Mouse (Mus musculus) forebrain, postnatal 0 days (tissue): Measurements from ENCODE around the gene Gpc4. TPM values are rescaled to one million over a fixed set of nuclear protein-coding genes. Genes with fewer than 3 reads are reported as not detected.

Experiments used
- ATAC-seq: fragments of 200-750 bp; cut with Nextera tagmentation; 2 replicates; pipeline ENCODE4 v1.8.0; 2017; ENCODE audit warnings: mild to moderate bottlenecking, moderate library complexity
- DNase-seq: peaks from one replicate; pipeline ENCODE4 v3.0.0-alpha.2; 2015
- H3K27ac ChIP-seq: fragments of 300-500 bp; sonication (generic); 2 replicates; pipeline ENCODE4 v1.5.1; 2014; ENCODE audit warnings: low read depth, mild to moderate bottlenecking, antibody characterized with exemption, low read length, moderate library complexity, mixed read lengths
- H3K27me3 ChIP-seq: fragments of 300-500 bp; sonication (generic); 2 replicates; pipeline ENCODE4 v1.6.1; 2014; ENCODE audit warnings: mild to moderate bottlenecking, low read length, mixed read lengths; ENCODE audit not compliant: insufficient read depth
- H3K36me3 ChIP-seq: fragments of 300-500 bp; sonication (generic); 2 replicates; pipeline ENCODE4 v1.6.1; 2014; ENCODE audit warnings: mild to moderate bottlenecking, moderate library complexity; ENCODE audit not compliant: insufficient read depth
- H3K4me1 ChIP-seq: fragments of 300-500 bp; sonication (generic); 2 replicates; pipeline ENCODE4 v1.6.1; 2014; ENCODE audit warnings: antibody characterized with exemption; ENCODE audit not compliant: insufficient read depth
- H3K4me2 ChIP-seq: fragments of 300-500 bp; sonication (generic); 2 replicates; pipeline ENCODE4 v1.6.1; 2014; ENCODE audit warnings: low read depth, mild to moderate bottlenecking, moderate library complexity
- H3K4me3 ChIP-seq: fragments of 300-500 bp; sonication (generic); 2 replicates; pipeline ENCODE4 v1.5.1; 2014; ENCODE audit warnings: low read depth, low read length, mixed read lengths
- H3K9ac ChIP-seq: fragments of 300-500 bp; sonication (generic); 2 replicates; pipeline ENCODE4 v1.6.1; 2014; ENCODE audit warnings: mild to moderate bottlenecking
- H3K9me3 ChIP-seq: fragments of 300-500 bp; sonication (generic); 2 replicates; pipeline ENCODE4 v1.6.1; 2016; ENCODE audit warnings: low read length
- CTCF ChIP-seq: sonication (generic); IDR thresholded peaks from 2 replicates; pipeline ENCODE4 v1.5.1; 2016; ENCODE audit warnings: antibody characterized with exemption, control low read depth, low read depth
- WGBS: fragments of 180-500 bp; shearing (Covaris S2); extraction: QIAGEN DNeasy Blood & Tissue Kit; methylation state at CpG from one replicate; pipeline ENCODE4 v1.1.7; 2014; 5-methylcytosine and 5-hydroxymethylcytosine counted together
- polyA plus RNA-seq: library from polyadenylated mRNA; unstranded; fragments of >200 nt; fragmentation: Nextera tagmentation; extraction: Ambion mirVana; gene quantifications from 2 replicates; pipeline ENCODE4 v1.2.1, GENCODE M21; 2015
- total RNA-seq: library from RNA; depleted of rRNA; stranded (reverse); fragments of >200 nt; gene quantifications from 2 replicates; pipeline ENCODE4 v1.2.3, GENCODE M21; 2014; rRNA removed

The Gpc4 gene
- total and polyA plus RNA-seq, 2 experiments from 2014 or later, result 3.9 to 12.7 TPM

GRCm38 (mm10) chrX:52030146-52030545 is 134.9 kb downstream of the Gpc4 start:
- DNase-seq, result no peak
- Histone ChIP-seq H3K4me1 (no peaks in the 10 kb centered on the region), H3K27ac (no peak overlapping the region), H3K9me3 (no peaks in the 10 kb centered on the region), H3K36me3 (no peaks in the 10 kb centered on the region), H3K27me3 (no peaks in the 10 kb centered on the region), H3K4me3 (no peak overlapping the region), H3K9ac (no peak overlapping the region), H3K4me2 (no peak overlapping the region)
- no peak for ATAC-seq
- WGBS, result 83% methylated on average over 7 of the region's 7 CpGs
- no peak for TF ChIP-seq CTCF

GRCm38 (mm10) chrX:52017660-52018059 is 147.4 kb downstream of the Gpc4 start:
- Histone ChIP-seq H3K36me3 (no peaks in the 10 kb centered on the region), H3K4me2 (no peak overlapping the region), H3K4me1 (no peaks in the 10 kb centered on the region), H3K27ac (no peak overlapping the region), H3K27me3 (no peaks in the 10 kb centered on the region), H3K9me3 (no peaks in the 10 kb centered on the region), H3K9ac (no peak overlapping the region), H3K4me3 (no peak overlapping the region)
- ATAC-seq (no peak), DNase-seq (no peak)
- 59% methylated on average over 9 of the region's 9 CpGs for WGBS
- no peak for TF ChIP-seq CTCF

Other genes starting within 250 kb of the Gpc4 start
- not detected in 2 replicates for gene 1700080O16Rik, start 192.5 kb downstream of the Gpc4 start, total RNA-seq
- not detected in 2 replicates for gene 1700080O16Rik, start 192.5 kb downstream of the Gpc4 start, polyA plus RNA-seq